Mouse (Mus musculus) telencephalon, adult 2 months (tissue): ENCODE measurements at regions not wholly inside any gene's neighbourhood (a gene's known extent, or its start where the extent isn't known, plus 50 kb on each side); places are given as distances from the start of the nearest gene placed in this dataset.

ENCODE experiments used
- DNase-seq: peaks from one replicate; pipeline ENCODE4 v3.0.0-alpha.2; 2011; ENCODE audit warnings: low read depth, low spot score

GRCm38 (mm10) chr13:19888983-19889773 is 65.1 kb upstream of the Gpr141 start:
- no peak for DNase-seq

DNA sequence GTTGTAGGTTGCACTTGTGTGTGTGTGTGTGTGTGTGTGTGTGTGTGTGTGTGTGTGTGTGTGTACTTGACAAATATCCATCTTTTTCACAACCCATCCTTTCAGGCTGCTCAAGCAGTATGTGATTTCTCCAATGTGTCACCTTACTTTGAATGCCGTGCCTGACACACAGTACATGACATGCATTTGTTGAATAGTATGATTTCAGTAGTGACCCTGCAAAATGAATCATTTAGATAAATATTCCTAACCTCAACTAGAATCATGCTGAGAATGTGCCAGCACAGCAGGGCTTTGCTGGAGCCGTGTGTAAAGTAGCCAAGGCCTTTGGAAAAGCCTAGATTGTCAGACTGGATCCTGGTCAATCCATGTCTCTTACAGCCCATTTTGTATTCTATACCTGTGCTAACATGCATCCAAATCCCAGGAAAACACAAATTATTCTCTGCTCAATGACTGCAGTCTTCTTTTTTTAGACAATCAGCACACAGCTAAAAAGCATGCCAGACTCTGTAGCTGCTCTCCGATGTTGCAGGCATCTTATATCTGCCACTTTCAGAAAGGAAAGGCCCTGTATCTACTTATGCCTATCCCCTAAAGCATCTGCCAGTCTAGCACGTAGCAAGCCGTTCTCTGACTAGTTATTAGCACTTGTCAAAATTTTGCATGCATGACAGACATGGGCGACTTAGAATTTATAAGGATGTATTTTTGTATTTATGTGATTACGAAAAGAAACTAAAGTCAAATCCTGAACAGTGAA is 60.0 kb upstream of the Gpr141 start:
- no peak for DNase-seq

- DNase-seq = no peak
These were observed 58.8 kb upstream of the Gpr141 start for GRCm38 (mm10) chr13:19882889-19883288.

- no peak for DNase-seq
These were observed 57.7 kb upstream of the Gpr141 start for GRCm38 (mm10) chr13:19881772-19882171.

- no peak for DNase-seq
These were observed 50.7 kb upstream of the Gpr141 start for GRCm38 (mm10) chr13:19874621-19875249.
